Mouse (Mus musculus): ENCODE results near the gene Grip1. TPM values are rescaled to one million over a fixed set of nuclear protein-coding genes. Genes with fewer than 3 reads are reported as not detected.

Grip1 gene
- polyA plus RNA-seq, 1 experiment from 2014 or later: 4.9 TPM

DNA sequence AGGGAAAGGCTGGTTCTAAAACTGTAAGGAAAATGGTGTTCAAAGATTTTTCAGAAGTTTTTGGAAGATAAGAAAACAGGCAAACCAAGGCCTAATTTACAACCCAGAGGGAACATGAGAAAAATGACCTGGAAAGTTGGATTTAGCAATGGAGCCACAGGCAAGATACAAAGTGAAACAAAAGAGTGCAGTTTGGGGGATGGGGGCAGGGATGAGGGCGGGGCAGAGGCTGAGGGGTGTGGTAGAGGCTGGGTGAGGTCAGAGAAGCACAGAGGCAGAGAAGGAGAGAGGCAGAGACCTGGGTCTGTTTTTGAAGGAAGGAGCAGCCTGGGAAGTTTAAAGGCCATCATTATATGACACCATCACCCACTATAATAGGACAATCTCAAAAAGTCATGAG, 377.5 kb downstream of the Grip1 start:
- Histone ChIP-seq H3K27me3 (ENCODE audit: control insufficient read depth, insufficient read depth, low read length) (no peaks in the 10 kb centered on the region), H3K9me3 (replicated peaks; ENCODE audit: control insufficient read depth, low read length) (peaks cover 5% of the 10 kb centered on the region; the same call in 1 of the 2 replicates), H3K4me3 (ENCODE audit: low read depth, low read length) (no peak overlapping the region), H3K4me2 (no peak overlapping the region), H3K27ac (ENCODE audit: low read depth, low read length) (no peak overlapping the region), H3K36me3 (ENCODE audit: control insufficient read depth, insufficient read depth, low read length) (no peaks in the 10 kb centered on the region), H3K9ac (ENCODE audit: low read depth, low read length) (no peak overlapping the region), H3K4me1 (ENCODE audit: control insufficient read depth, insufficient read depth, low read length) (peaks cover 4% of the 10 kb centered on the region; the same call in 1 of the 2 replicates)
- no peak for ATAC-seq (replicated peaks; ENCODE audit: insufficient number of reproducible peaks, low FRiP score, low TSS enrichment)
- 76% methylated on average over 1 of the region's 1 CpGs for WGBS (ENCODE audit: insufficient replicate concordance)

DNA sequence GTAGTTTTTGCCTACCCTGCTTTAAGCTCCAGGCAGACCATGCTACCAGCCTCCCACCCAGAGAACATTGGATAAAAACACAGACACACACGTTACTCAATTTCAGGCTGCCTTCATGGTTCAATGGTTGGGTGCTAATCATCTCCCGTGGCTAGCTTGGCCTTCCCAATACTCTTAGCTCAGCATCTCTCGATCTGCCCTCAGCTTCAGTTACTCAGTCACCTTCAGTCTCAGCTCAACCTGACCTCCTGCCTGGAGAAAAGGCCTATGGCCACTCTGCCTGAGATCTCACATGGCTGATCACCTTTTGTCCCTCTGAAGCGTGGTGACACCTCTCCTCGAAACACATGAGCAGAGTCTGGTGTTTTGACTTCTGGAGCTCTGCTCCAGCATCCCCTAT, 379.7 kb downstream of the Grip1 start:
- Histone ChIP-seq H3K4me2 (no peak overlapping the region), H3K4me3 (ENCODE audit: low read depth, low read length) (no peak overlapping the region), H3K9me3 (replicated peaks; ENCODE audit: control insufficient read depth, low read length) (peaks cover 5% of the 10 kb centered on the region; the same call in 1 of the 2 replicates), H3K9ac (ENCODE audit: low read depth, low read length) (no peak overlapping the region), H3K27me3 (ENCODE audit: control insufficient read depth, insufficient read depth, low read length) (no peaks in the 10 kb centered on the region), H3K36me3 (ENCODE audit: control insufficient read depth, insufficient read depth, low read length) (no peaks in the 10 kb centered on the region), H3K4me1 (ENCODE audit: control insufficient read depth, insufficient read depth, low read length) (peaks cover 4% of the 10 kb centered on the region; the same call in 1 of the 2 replicates), H3K27ac (ENCODE audit: low read depth, low read length) (no peak overlapping the region)
- WGBS (ENCODE audit: insufficient replicate concordance): 74% methylated on average over 5 of the region's 5 CpGs
- no peak for ATAC-seq (replicated peaks; ENCODE audit: insufficient number of reproducible peaks, low FRiP score, low TSS enrichment)

DNA sequence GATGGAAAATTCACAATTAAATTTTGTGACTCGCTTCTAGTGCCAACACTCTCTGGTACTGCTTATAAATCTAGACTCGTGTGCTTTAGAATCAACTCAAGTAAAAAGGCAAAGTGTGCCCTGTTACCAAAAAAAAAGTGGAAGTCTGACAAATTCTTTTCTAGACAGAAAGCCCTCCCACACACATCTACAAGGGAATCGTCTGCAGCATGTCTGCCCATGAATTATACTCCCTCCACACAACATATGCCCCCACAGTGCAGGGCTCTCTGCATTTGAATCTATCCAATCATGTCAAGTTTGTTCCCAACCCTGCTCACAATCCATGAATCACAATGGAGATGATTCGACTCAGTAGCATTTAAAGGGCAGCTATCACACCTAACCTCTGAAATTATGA, 380.5 kb downstream of the Grip1 start:
- 77% methylated on average over 4 of the region's 4 CpGs for WGBS (ENCODE audit: insufficient replicate concordance)
- no peaks in the 10 kb centered on the region for H3K36me3 ChIP-seq (ENCODE audit: control insufficient read depth, insufficient read depth, low read length)
- ATAC-seq (replicated peaks; ENCODE audit: insufficient number of reproducible peaks, low FRiP score, low TSS enrichment): no peak

DNA sequence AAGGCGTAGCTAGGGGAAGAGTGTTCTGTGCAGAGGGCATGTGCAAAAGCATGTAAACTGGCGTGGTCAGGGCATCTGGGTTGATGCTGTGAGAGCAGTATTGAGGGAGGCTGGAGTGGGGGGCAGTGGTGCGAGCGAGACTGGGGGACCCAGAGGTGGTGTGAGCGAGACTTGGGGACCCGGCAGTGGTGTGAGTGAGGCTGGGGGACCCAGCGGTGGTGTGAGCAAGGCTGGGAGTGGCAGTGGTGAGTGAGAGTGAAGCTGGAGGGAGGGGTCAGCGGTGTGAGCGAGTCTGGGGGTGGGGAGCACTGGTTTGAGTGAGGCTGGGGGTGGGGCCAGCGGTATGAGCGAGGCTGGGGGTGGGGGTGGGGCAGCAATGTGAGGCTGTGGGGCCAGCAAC, 386.0 kb downstream of the Grip1 start:
- Histone ChIP-seq H3K4me2 (no peak overlapping the region), H3K9me3 (replicated peaks; ENCODE audit: control insufficient read depth, low read length) (no peaks in the 10 kb centered on the region), H3K4me3 (ENCODE audit: low read depth, low read length) (no peak overlapping the region), H3K9ac (ENCODE audit: low read depth, low read length) (no peak overlapping the region), H3K36me3 (ENCODE audit: control insufficient read depth, insufficient read depth, low read length) (no peaks in the 10 kb centered on the region), H3K27me3 (ENCODE audit: control insufficient read depth, insufficient read depth, low read length) (no peaks in the 10 kb centered on the region), H3K27ac (ENCODE audit: low read depth, low read length) (no peak overlapping the region), H3K4me1 (ENCODE audit: control insufficient read depth, insufficient read depth, low read length) (no peaks in the 10 kb centered on the region)
- 0 out of 2 replicates have a peak, but pooled peaks have one; percentile 31 for ATAC-seq (replicated peaks; ENCODE audit: insufficient number of reproducible peaks, low FRiP score, low TSS enrichment)
- WGBS (ENCODE audit: insufficient replicate concordance): 73% methylated on average over 11 of the region's 11 CpGs

More for the DNA sequence above, 380.5 kb downstream of the Grip1 start:
- Histone ChIP-seq H3K9me3 (replicated peaks; ENCODE audit: control insufficient read depth, low read length) (peaks cover 5% of the 10 kb centered on the region; the same call in 1 of the 2 replicates), H3K9ac (ENCODE audit: low read depth, low read length) (no peak overlapping the region), H3K4me1 (ENCODE audit: control insufficient read depth, insufficient read depth, low read length) (peaks cover 4% of the 10 kb centered on the region; the same call in 1 of the 2 replicates), H3K27me3 (ENCODE audit: control insufficient read depth, insufficient read depth, low read length) (no peaks in the 10 kb centered on the region), H3K4me2 (no peak overlapping the region), H3K27ac (ENCODE audit: low read depth, low read length) (no peak overlapping the region), H3K4me3 (ENCODE audit: low read depth, low read length) (no peak overlapping the region)

DNA sequence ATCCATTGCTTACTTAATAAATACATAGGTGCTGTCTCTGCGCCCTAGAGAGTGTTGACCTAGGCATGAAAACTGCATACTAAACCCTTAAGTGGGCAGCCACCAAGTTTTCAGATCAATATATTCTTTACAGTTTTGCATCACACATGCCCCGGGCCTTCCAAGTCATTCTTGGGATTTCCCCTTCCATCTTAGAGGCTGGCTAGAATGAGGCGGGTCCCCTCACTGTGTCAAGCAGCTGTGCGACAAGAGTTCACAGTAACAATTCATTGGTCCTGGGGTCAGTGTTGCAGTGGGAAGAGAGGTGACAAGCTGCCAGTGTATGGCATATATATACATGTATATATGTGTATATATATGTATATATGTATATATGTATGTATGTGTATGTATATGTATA, 388.4 kb downstream of the Grip1 start:
- no peak overlapping the region for H3K4me2 ChIP-seq
- H3K4me1 ChIP-seq (ENCODE audit: control insufficient read depth, insufficient read depth, low read length): no peaks in the 10 kb centered on the region
- no peaks in the 10 kb centered on the region for H3K9me3 ChIP-seq (replicated peaks; ENCODE audit: control insufficient read depth, low read length)
- WGBS (ENCODE audit: insufficient replicate concordance): 91% methylated on average over 4 of the region's 4 CpGs
- H3K27ac ChIP-seq (ENCODE audit: low read depth, low read length): no peak overlapping the region
- H3K27me3 ChIP-seq (ENCODE audit: control insufficient read depth, insufficient read depth, low read length): no peaks in the 10 kb centered on the region
- no peak for ATAC-seq (replicated peaks; ENCODE audit: insufficient number of reproducible peaks, low FRiP score, low TSS enrichment)
- no peak overlapping the region for H3K4me3 ChIP-seq (ENCODE audit: low read depth, low read length)
- H3K36me3 ChIP-seq (ENCODE audit: control insufficient read depth, insufficient read depth, low read length): no peaks in the 10 kb centered on the region
- H3K9ac ChIP-seq (ENCODE audit: low read depth, low read length): no peak overlapping the region

DNA sequence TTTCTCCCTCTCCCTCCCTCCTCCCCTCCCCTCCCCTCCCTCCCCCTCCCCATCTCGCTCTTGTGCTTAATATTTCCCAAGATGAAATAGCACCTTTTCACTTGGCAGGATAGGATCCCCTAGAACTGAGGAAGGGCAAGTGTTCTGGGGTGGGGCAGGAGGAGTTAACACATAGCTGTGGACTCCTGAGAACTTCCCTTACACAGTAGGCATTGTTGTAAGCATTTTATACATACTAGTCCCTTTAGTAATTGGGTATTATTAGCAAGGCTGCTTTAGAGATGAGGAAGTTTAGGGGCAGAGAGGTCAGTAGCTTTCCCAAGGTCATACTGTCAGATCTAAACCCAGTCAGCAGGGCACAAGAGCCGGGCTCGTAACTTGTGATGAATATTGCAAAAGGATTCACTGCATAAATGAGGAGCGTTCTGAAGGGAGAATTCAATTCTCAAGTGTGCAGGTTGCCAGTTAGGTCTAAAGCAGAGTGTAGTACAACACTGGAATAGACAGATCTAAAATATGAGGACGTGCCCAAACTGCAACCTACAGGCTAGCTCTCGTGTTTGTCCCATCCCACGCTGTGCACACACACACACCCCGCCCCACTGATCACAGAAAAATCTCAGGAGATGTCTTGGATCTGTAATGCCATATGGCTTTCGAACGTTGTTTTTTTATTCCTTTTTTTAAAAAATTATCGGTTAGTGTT, 392.2 kb downstream of the Grip1 start:
- 83% methylated on average over 11 of the region's 11 CpGs for WGBS (ENCODE audit: insufficient replicate concordance)
- Histone ChIP-seq H3K4me2 (no peak overlapping the region), H3K27ac (ENCODE audit: low read depth, low read length) (no peak overlapping the region), H3K4me1 (ENCODE audit: control insufficient read depth, insufficient read depth, low read length) (no peaks in the 10 kb centered on the region), H3K4me3 (ENCODE audit: low read depth, low read length) (no peak overlapping the region), H3K9me3 (replicated peaks; ENCODE audit: control insufficient read depth, low read length) (no peaks in the 10 kb centered on the region), H3K27me3 (ENCODE audit: control insufficient read depth, insufficient read depth, low read length) (no peaks in the 10 kb centered on the region), H3K9ac (ENCODE audit: low read depth, low read length) (no peak overlapping the region), H3K36me3 (ENCODE audit: control insufficient read depth, insufficient read depth, low read length) (no peaks in the 10 kb centered on the region)
- ATAC-seq (replicated peaks; ENCODE audit: insufficient number of reproducible peaks, low FRiP score, low TSS enrichment): no peak

DNA sequence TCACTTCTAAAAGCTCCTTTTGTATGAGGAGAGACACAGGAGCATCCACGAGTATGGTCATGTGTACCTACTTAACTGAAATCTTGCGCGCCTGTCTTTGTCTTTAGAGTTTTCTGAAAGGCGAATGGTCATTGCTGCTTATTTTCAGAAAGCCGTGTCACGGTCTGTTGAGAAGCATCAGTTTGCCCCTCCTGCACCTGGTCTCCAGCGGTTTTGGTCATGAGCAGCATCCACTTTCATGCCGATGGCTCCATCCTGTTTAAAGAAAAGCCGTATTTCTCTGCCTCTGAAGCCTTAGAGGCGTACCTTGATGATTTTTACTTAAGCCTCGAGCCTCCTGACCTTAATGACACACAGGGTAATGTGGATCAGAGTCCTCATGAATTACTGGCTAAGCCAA, 398.0 kb downstream of the Grip1 start:
- Histone ChIP-seq H3K9me3 (replicated peaks; ENCODE audit: control insufficient read depth, low read length) (no peaks in the 10 kb centered on the region), H3K27me3 (ENCODE audit: control insufficient read depth, insufficient read depth, low read length) (no peaks in the 10 kb centered on the region), H3K27ac (ENCODE audit: low read depth, low read length) (no peak overlapping the region), H3K4me2 (no peak overlapping the region), H3K4me1 (ENCODE audit: control insufficient read depth, insufficient read depth, low read length) (no peaks in the 10 kb centered on the region), H3K9ac (ENCODE audit: low read depth, low read length) (no peak overlapping the region), H3K36me3 (ENCODE audit: control insufficient read depth, insufficient read depth, low read length) (no peaks in the 10 kb centered on the region), H3K4me3 (ENCODE audit: low read depth, low read length) (no peak overlapping the region)
- 85% methylated on average over 11 of the region's 11 CpGs for WGBS (ENCODE audit: insufficient replicate concordance)
- no peak for ATAC-seq (replicated peaks; ENCODE audit: insufficient number of reproducible peaks, low FRiP score, low TSS enrichment)

DNA sequence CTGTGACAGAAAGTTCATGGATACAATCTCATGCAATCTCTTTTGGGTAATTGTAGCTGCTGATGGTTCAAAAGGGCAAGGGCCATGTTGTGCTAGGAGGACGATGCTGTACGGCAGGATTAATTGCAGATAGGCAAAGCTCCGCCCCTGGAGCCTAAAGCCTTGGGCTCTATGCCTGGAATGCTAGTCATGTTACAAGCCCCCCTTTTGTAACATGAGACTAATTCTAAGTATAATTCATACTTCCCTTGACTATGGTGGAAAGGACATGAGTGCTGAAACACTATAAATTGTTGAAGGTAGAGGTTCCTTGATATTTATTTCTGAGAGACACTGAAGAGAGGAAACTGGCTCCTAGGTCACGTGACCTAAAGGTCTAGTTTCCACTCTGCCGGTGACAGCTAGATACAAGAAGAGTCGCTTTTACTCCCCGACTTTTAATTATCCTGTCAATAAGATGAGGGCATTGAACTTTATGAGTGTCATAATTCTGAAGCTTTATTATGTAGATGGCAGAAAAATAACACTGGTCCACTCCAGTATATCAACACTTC, 399.0 kb downstream of the Grip1 start:
- ATAC-seq (replicated peaks; ENCODE audit: insufficient number of reproducible peaks, low FRiP score, low TSS enrichment): no peak

DNA sequence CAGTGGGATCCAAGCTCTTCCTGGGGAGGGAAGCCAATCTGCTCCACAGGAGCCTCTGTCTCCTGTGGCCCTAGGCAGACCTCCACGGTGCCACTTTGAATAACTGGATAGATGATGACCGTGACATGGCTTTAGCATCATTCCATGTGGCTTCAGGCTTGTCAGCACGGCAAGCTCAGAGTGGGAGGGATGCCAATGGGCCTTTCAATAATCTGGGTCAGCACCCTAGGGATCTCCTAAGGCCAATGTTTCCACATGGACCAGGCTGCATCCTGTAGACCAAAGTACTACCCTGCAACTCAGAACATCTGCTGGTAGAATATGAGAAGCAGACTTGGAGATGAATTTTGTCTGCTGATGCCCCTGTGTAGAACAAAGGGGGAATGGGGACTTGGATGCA, 414.1 kb downstream of the Grip1 start:
- Histone ChIP-seq H3K4me3 (ENCODE audit: low read depth, low read length) (no peak overlapping the region), H3K9ac (ENCODE audit: low read depth, low read length) (no peak overlapping the region), H3K4me1 (ENCODE audit: control insufficient read depth, insufficient read depth, low read length) (peaks cover 8% of the 10 kb centered on the region), H3K27me3 (ENCODE audit: control insufficient read depth, insufficient read depth, low read length) (no peaks in the 10 kb centered on the region), H3K27ac (ENCODE audit: low read depth, low read length) (no peak overlapping the region), H3K36me3 (ENCODE audit: control insufficient read depth, insufficient read depth, low read length) (no peaks in the 10 kb centered on the region), H3K9me3 (replicated peaks; ENCODE audit: control insufficient read depth, low read length) (no peaks in the 10 kb centered on the region), H3K4me2 (no peak overlapping the region)
- no peak for ATAC-seq (replicated peaks; ENCODE audit: insufficient number of reproducible peaks, low FRiP score, low TSS enrichment)
- WGBS (ENCODE audit: insufficient replicate concordance): 81% methylated on average over 3 of the region's 3 CpGs

More for the DNA sequence above, 399.0 kb downstream of the Grip1 start:
- 72% methylated on average over 7 of the region's 7 CpGs for WGBS (ENCODE audit: insufficient replicate concordance)
- no peaks in the 10 kb centered on the region for H3K27me3 ChIP-seq (ENCODE audit: control insufficient read depth, insufficient read depth, low read length)
- H3K36me3 ChIP-seq (ENCODE audit: control insufficient read depth, insufficient read depth, low read length): no peaks in the 10 kb centered on the region
- no peak overlapping the region for H3K27ac ChIP-seq (ENCODE audit: low read depth, low read length)
- no peaks in the 10 kb centered on the region for H3K4me1 ChIP-seq (ENCODE audit: control insufficient read depth, insufficient read depth, low read length)
- H3K4me2 ChIP-seq: no peak overlapping the region
- no peak overlapping the region for H3K4me3 ChIP-seq (ENCODE audit: low read depth, low read length)
- H3K9ac ChIP-seq (ENCODE audit: low read depth, low read length): no peak overlapping the region
- H3K9me3 ChIP-seq (replicated peaks; ENCODE audit: control insufficient read depth, low read length): no peaks in the 10 kb centered on the region

All from heart, embryonic 11.5 days (tissue).